Mouse (Mus musculus) liver, adult 2 months (tissue): ENCODE measurements around the gene Fis1.

ENCODE experiments used
- CTCF ChIP-seq: fragments of 200-500 bp; IDR thresholded peaks from 2 replicates; pipeline ENCODE4 v1.5.1; 2011; ENCODE audit warnings: low read depth, low read length, control low read depth
- POLR2A ChIP-seq: fragments of 200-500 bp; IDR thresholded peaks from 2 replicates; pipeline ENCODE4 v1.6.1; 2011; ENCODE audit warnings: low read length, control low read depth; ENCODE audit not compliant: insufficient read depth; ENCODE audit errors: extremely low read depth

DNA sequence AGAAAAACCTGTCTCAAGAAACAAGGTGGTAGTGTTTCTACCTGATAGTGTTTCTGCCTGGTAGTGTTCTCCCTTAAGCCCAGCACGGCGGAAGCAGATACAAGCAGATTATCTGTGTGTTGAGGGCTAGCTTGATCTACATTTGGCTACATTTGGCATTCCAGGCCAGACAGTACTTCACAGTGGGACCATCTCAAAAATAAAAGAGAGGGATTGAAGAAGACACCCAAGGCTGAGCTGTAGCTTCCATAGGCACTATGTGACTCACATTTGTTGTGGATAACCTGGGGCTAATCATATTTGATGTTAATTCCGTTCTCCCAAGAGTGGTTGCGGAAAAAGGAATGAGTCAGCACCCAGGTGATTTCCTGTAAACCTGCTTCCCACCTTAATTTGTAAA, 922 bp upstream of the Fis1 start:
- TF ChIP-seq CTCF (no peak), POLR2A (no peak)
